Mouse (Mus musculus): ENCODE measurements around the gene Zfp697.
"Not testable (repeated sequence)": the region's sequence is repeated elsewhere in the genome, so short reads cannot be mapped to it uniquely, and the experiment has no call there.

GRCm38 (mm10) chr3:98582202-98582601 is 199.9 kb downstream of the Zfp697 start:
- TF ChIP-seq CTCF, POLR2A (IDR thresholded peaks at IDR 0.05; ENCODE audit: extremely low read depth, insufficient read depth, low read length): not testable (repeated sequence)
